Mouse (Mus musculus): ENCODE measurements around the gene Schip1. TPM values are rescaled to one million over a fixed set of nuclear protein-coding genes. Genes with fewer than 3 reads are reported as not detected.

The Schip1 gene
- polyA plus RNA-seq, 1 experiment from 2014 or later: 29.7 TPM

- Histone ChIP-seq H3K27ac (ENCODE audit: low read length) (peak overlapping the region; percentile 50; the same call in 1 of the 2 replicates), H3K9ac (ENCODE audit: low read depth, low read length) (no peak overlapping the region), H3K9me3 (ENCODE audit: control insufficient read depth, low read length) (no peaks in the 10 kb centered on the region), H3K27me3 (replicated peaks; ENCODE audit: control insufficient read depth, insufficient read depth, low read length) (no peaks in the 10 kb centered on the region), H3K36me3 (ENCODE audit: control insufficient read depth, insufficient read depth, low read length) (no peaks in the 10 kb centered on the region), H3K4me2 (ENCODE audit: low read depth, low read length) (no peak overlapping the region), H3K4me3 (ENCODE audit: low read length) (no peak overlapping the region), H3K4me1 (ENCODE audit: control insufficient read depth, insufficient read depth, low read length) (peaks cover 12% of the 10 kb centered on the region)
- 38% methylated on average over 7 of the region's 7 CpGs for WGBS
- ATAC-seq: peak; percentile 82
These were observed 448.9 kb downstream of the Schip1 start for GRCm38 (mm10) chr3:68513340-68514119.

- peak overlapping the region; percentile 38; the same call in 1 of the 2 replicates for H3K27ac ChIP-seq (ENCODE audit: low read length)
These were observed 449.5 kb downstream of the Schip1 start for GRCm38 (mm10) chr3:68514120-68514497.

DNA sequence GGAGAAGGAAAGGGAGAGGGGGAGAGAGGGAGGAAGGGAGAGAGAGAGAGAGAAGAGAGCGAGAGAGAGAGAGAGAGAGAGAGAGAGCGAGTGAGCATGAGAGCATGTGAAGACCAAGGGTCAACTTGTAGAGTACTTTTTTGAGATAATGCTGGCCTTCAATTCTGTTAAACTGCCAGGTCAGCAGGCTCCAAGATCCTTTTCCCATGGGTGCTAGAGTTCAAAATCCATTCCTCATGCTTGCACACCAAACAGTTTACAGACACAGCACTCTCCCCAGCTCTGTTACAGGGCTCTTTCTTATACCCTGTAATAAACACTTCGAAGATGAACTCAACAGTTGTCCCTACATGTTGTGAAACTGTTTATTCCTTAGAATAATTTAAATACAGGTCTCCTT lies 450.1 kb downstream of the Schip1 start:
- peak; percentile 68 for ATAC-seq
- no peaks in the 10 kb centered on the region for H3K36me3 ChIP-seq (ENCODE audit: control insufficient read depth, insufficient read depth, low read length)
- 73% methylated on average over 3 of the region's 3 CpGs for WGBS

More at GRCm38 (mm10) chr3:68514120-68514497, 449.5 kb downstream of the Schip1 start:
- no peak overlapping the region for H3K9ac ChIP-seq (ENCODE audit: low read depth, low read length)
- H3K4me1 ChIP-seq (ENCODE audit: control insufficient read depth, insufficient read depth, low read length): peaks cover 8% of the 10 kb centered on the region
- no peak overlapping the region for H3K4me2 ChIP-seq (ENCODE audit: low read depth, low read length)
- no peaks in the 10 kb centered on the region for H3K9me3 ChIP-seq (ENCODE audit: control insufficient read depth, low read length)
- WGBS: 73% methylated on average over 3 of the region's 3 CpGs
- no peaks in the 10 kb centered on the region for H3K36me3 ChIP-seq (ENCODE audit: control insufficient read depth, insufficient read depth, low read length)
- ATAC-seq: no peak
- no peak overlapping the region for H3K4me3 ChIP-seq (ENCODE audit: low read length)
- H3K27me3 ChIP-seq (replicated peaks; ENCODE audit: control insufficient read depth, insufficient read depth, low read length): no peaks in the 10 kb centered on the region

GRCm38 (mm10) chr3:68516393-68517081 lies 451.9 kb downstream of the Schip1 start:
- no peak overlapping the region for H3K9ac ChIP-seq (ENCODE audit: low read depth, low read length)
- H3K4me1 ChIP-seq (ENCODE audit: control insufficient read depth, insufficient read depth, low read length): peaks cover 8% of the 10 kb centered on the region
- 81% methylated on average over 12 of the region's 12 CpGs for WGBS
- no peaks in the 10 kb centered on the region for H3K9me3 ChIP-seq (ENCODE audit: control insufficient read depth, low read length)
- no peak for ATAC-seq
- no peak overlapping the region for H3K4me3 ChIP-seq (ENCODE audit: low read length)
- no peak overlapping the region for H3K27ac ChIP-seq (ENCODE audit: low read length)
- no peaks in the 10 kb centered on the region for H3K36me3 ChIP-seq (ENCODE audit: control insufficient read depth, insufficient read depth, low read length)
- no peak overlapping the region for H3K4me2 ChIP-seq (ENCODE audit: low read depth, low read length)
- no peaks in the 10 kb centered on the region for H3K27me3 ChIP-seq (replicated peaks; ENCODE audit: control insufficient read depth, insufficient read depth, low read length)

More for the DNA sequence above, 450.1 kb downstream of the Schip1 start:
- Histone ChIP-seq H3K9me3 (ENCODE audit: control insufficient read depth, low read length) (no peaks in the 10 kb centered on the region), H3K4me2 (ENCODE audit: low read depth, low read length) (no peak overlapping the region), H3K4me3 (ENCODE audit: low read length) (no peak overlapping the region), H3K27ac (ENCODE audit: low read length) (peak overlapping the region; percentile 61; the same call in 1 of the 2 replicates), H3K27me3 (replicated peaks; ENCODE audit: control insufficient read depth, insufficient read depth, low read length) (no peaks in the 10 kb centered on the region), H3K9ac (ENCODE audit: low read depth, low read length) (no peak overlapping the region), H3K4me1 (ENCODE audit: control insufficient read depth, insufficient read depth, low read length) (peaks cover 8% of the 10 kb centered on the region)

DNA sequence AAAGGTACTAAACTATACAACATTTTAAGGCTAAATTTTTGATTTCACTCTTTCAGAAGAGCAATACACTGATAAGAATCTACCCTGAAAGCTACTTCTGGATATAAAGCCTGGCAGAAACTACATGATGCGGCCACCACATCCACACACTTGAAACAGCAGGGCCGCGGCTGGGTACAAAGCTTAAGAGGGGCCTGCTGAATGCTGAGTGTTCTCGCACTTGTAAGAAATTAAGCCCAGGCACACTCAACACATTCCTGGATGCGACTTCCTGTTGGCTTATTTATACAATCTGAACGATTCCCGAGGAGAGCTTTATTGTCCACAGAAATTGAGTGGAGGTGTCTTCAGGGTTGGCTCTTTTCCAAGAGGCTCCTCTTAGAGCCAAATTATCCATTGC lies 452.6 kb downstream of the Schip1 start:
- Histone ChIP-seq H3K4me1 (ENCODE audit: control insufficient read depth, insufficient read depth, low read length) (peaks cover 8% of the 10 kb centered on the region), H3K9me3 (ENCODE audit: control insufficient read depth, low read length) (no peaks in the 10 kb centered on the region), H3K4me3 (ENCODE audit: low read length) (no peak overlapping the region), H3K27me3 (replicated peaks; ENCODE audit: control insufficient read depth, insufficient read depth, low read length) (no peaks in the 10 kb centered on the region), H3K27ac (ENCODE audit: low read length) (no peak overlapping the region), H3K4me2 (ENCODE audit: low read depth, low read length) (no peak overlapping the region), H3K9ac (ENCODE audit: low read depth, low read length) (no peak overlapping the region), H3K36me3 (ENCODE audit: control insufficient read depth, insufficient read depth, low read length) (no peaks in the 10 kb centered on the region)
- 32% methylated on average over 7 of the region's 7 CpGs for WGBS
- no peak for ATAC-seq

GRCm38 (mm10) chr3:68518041-68518440 lies 453.4 kb downstream of the Schip1 start:
- Histone ChIP-seq H3K9ac (ENCODE audit: low read depth, low read length) (no peak overlapping the region), H3K9me3 (ENCODE audit: control insufficient read depth, low read length) (no peaks in the 10 kb centered on the region), H3K27me3 (replicated peaks; ENCODE audit: control insufficient read depth, insufficient read depth, low read length) (no peaks in the 10 kb centered on the region), H3K36me3 (ENCODE audit: control insufficient read depth, insufficient read depth, low read length) (no peaks in the 10 kb centered on the region), H3K27ac (ENCODE audit: low read length) (no peak overlapping the region), H3K4me3 (ENCODE audit: low read length) (no peak overlapping the region), H3K4me2 (ENCODE audit: low read depth, low read length) (no peak overlapping the region), H3K4me1 (ENCODE audit: control insufficient read depth, insufficient read depth, low read length) (peaks cover 7% of the 10 kb centered on the region)
- WGBS: 91% methylated on average over 8 of the region's 8 CpGs
- no peak for ATAC-seq

DNA sequence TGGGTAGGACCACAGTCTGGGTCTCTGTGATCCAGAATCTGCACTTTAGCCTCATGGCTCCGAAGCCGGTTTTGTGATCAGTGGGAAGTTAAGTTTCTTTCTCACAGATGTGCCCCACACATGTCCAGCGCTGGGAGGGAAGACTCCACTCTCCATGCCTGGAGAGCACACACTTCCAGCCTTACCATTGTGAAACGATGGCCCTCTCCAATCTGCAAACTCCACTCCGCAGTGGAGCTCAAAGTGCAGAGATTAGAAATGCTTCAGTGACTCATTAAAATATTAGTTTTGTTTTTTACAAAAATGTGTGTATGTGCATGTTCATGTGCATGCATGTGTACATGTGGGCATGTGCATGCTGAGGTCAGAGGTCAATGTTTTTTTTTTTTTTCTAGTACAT lies 454.0 kb downstream of the Schip1 start:
- H3K27me3 ChIP-seq (replicated peaks; ENCODE audit: control insufficient read depth, insufficient read depth, low read length): no peaks in the 10 kb centered on the region
- peaks cover 3% of the 10 kb centered on the region for H3K4me1 ChIP-seq (ENCODE audit: control insufficient read depth, insufficient read depth, low read length)
- no peak overlapping the region for H3K27ac ChIP-seq (ENCODE audit: low read length)
- WGBS: 96% methylated on average over 5 of the region's 5 CpGs
- no peak overlapping the region for H3K4me2 ChIP-seq (ENCODE audit: low read depth, low read length)
- H3K9ac ChIP-seq (ENCODE audit: low read depth, low read length): no peak overlapping the region
- no peak for ATAC-seq
- H3K9me3 ChIP-seq (ENCODE audit: control insufficient read depth, low read length): no peaks in the 10 kb centered on the region
- H3K4me3 ChIP-seq (ENCODE audit: low read length): no peak overlapping the region
- H3K36me3 ChIP-seq (ENCODE audit: control insufficient read depth, insufficient read depth, low read length): no peaks in the 10 kb centered on the region

- Histone ChIP-seq H3K27me3 (replicated peaks; ENCODE audit: control insufficient read depth, insufficient read depth, low read length) (no peaks in the 10 kb centered on the region), H3K4me2 (ENCODE audit: low read depth, low read length) (no peak overlapping the region), H3K27ac (ENCODE audit: low read length) (no peak overlapping the region), H3K9me3 (ENCODE audit: control insufficient read depth, low read length) (no peaks in the 10 kb centered on the region), H3K4me1 (ENCODE audit: control insufficient read depth, insufficient read depth, low read length) (no peaks in the 10 kb centered on the region), H3K36me3 (ENCODE audit: control insufficient read depth, insufficient read depth, low read length) (no peaks in the 10 kb centered on the region), H3K4me3 (ENCODE audit: low read length) (no peak overlapping the region), H3K9ac (ENCODE audit: low read depth, low read length) (no peak overlapping the region)
- ATAC-seq: no peak
- WGBS: 85% methylated on average over 10 of the region's 10 CpGs
These were observed 460.8 kb downstream of the Schip1 start for GRCm38 (mm10) chr3:68525361-68525878.

- Histone ChIP-seq H3K27ac (ENCODE audit: low read length) (no peak overlapping the region), H3K36me3 (ENCODE audit: control insufficient read depth, insufficient read depth, low read length) (no peaks in the 10 kb centered on the region), H3K27me3 (replicated peaks; ENCODE audit: control insufficient read depth, insufficient read depth, low read length) (no peaks in the 10 kb centered on the region), H3K4me1 (ENCODE audit: control insufficient read depth, insufficient read depth, low read length) (no peaks in the 10 kb centered on the region), H3K9me3 (ENCODE audit: control insufficient read depth, low read length) (no peaks in the 10 kb centered on the region), H3K4me2 (ENCODE audit: low read depth, low read length) (no peak overlapping the region), H3K4me3 (ENCODE audit: low read length) (no peak overlapping the region), H3K9ac (ENCODE audit: low read depth, low read length) (no peak overlapping the region)
- no peak for ATAC-seq
- WGBS: 58% methylated on average over 4 of the region's 4 CpGs
These were observed 461.8 kb downstream of the Schip1 start for GRCm38 (mm10) chr3:68526416-68526815.

Measured in intestine, embryonic 16.5 days (tissue).